Mouse (Mus musculus) intestine, embryonic 15.5 days (tissue): ENCODE measurements at regions not wholly inside any gene's neighbourhood (a gene's known extent, or its start where the extent isn't known, plus 50 kb on each side); places are given as distances from the start of the nearest gene placed in this dataset.

Experiments used
- ATAC-seq: fragments of 200-750 bp; cut with Nextera tagmentation; 2 replicates; pipeline ENCODE4 v1.8.0; 2017; ENCODE audit warnings: moderate TSS enrichment, moderate library complexity
- H3K27ac ChIP-seq: fragments of 300-500 bp; sonication (generic); 2 replicates; pipeline ENCODE4 v1.5.1; 2015; ENCODE audit warnings: mild to moderate bottlenecking, inconsistent platforms
- H3K27me3 ChIP-seq: fragments of 300-500 bp; sonication (generic); replicated peaks from 2 replicates; pipeline ENCODE4 v1.6.1; 2015; ENCODE audit warnings: inconsistent platforms
- H3K36me3 ChIP-seq: fragments of 300-500 bp; sonication (generic); 2 replicates; pipeline ENCODE4 v1.6.1; 2015; ENCODE audit warnings: inconsistent platforms
- H3K4me1 ChIP-seq: fragments of 300-500 bp; sonication (generic); replicated peaks from 2 replicates; pipeline ENCODE4 v1.6.1; 2015; ENCODE audit warnings: inconsistent platforms
- H3K4me2 ChIP-seq: fragments of 300-500 bp; sonication (generic); replicated peaks from 2 replicates; pipeline ENCODE4 v1.6.1; 2015; ENCODE audit warnings: mild to moderate bottlenecking, inconsistent platforms
- H3K4me3 ChIP-seq: fragments of 300-500 bp; sonication (generic); replicated peaks from 2 replicates; pipeline ENCODE4 v1.5.1; 2015; ENCODE audit warnings: inconsistent platforms
- H3K9ac ChIP-seq: fragments of 300-500 bp; sonication (generic); 2 replicates; pipeline ENCODE4 v1.6.1; 2015; ENCODE audit warnings: inconsistent platforms
- H3K9me3 ChIP-seq: fragments of 300-500 bp; sonication (generic); 2 replicates; pipeline ENCODE4 v1.6.1; 2016; ENCODE audit warnings: inconsistent platforms
- WGBS: fragments of 180-500 bp; shearing (Covaris S2); methylation state at CpG from one replicate; pipeline ENCODE4 v1.1.7; 2015; 5-methylcytosine and 5-hydroxymethylcytosine counted together

GRCm38 (mm10) chr10:7264721-7265120 is 52.7 kb upstream of the Cnksr3 start:
- ATAC-seq: no peak
- H3K4me1 ChIP-seq: no peaks in the 10 kb centered on the region
- no peaks in the 10 kb centered on the region for H3K27me3 ChIP-seq
- no peak overlapping the region for H3K4me3 ChIP-seq
- H3K9ac ChIP-seq: no peak overlapping the region
- no peak overlapping the region for H3K27ac ChIP-seq
- 86% methylated on average over 4 of the region's 4 CpGs for WGBS
- H3K9me3 ChIP-seq: no peaks in the 10 kb centered on the region
- no peaks in the 10 kb centered on the region for H3K36me3 ChIP-seq
- no peak overlapping the region for H3K4me2 ChIP-seq
